Mouse (Mus musculus): ENCODE measurements around the gene Foxn3. TPM values are rescaled to one million over a fixed set of nuclear protein-coding genes. Genes with fewer than 3 reads are reported as not detected.

Gene Foxn3
- polyA plus RNA-seq, 1 experiment from 2014 or later, result 85.9 TPM

GRCm38 (mm10) chr12:99536426-99536825 is 27.0 kb downstream of the Foxn3 start:
- Histone ChIP-seq H3K9ac (no peak overlapping the region), H3K27me3 (replicated peaks) (no peaks in the 10 kb centered on the region), H3K36me3 (replicated peaks) (no peaks in the 10 kb centered on the region), H3K27ac (no peak overlapping the region), H3K4me2 (no peak overlapping the region), H3K4me3 (no peak overlapping the region), H3K4me1 (no peaks in the 10 kb centered on the region), H3K9me3 (no peaks in the 10 kb centered on the region)
- 100% methylated on average over 5 of the region's 5 CpGs for WGBS
- ATAC-seq (replicated peaks), result no peak

DNA sequence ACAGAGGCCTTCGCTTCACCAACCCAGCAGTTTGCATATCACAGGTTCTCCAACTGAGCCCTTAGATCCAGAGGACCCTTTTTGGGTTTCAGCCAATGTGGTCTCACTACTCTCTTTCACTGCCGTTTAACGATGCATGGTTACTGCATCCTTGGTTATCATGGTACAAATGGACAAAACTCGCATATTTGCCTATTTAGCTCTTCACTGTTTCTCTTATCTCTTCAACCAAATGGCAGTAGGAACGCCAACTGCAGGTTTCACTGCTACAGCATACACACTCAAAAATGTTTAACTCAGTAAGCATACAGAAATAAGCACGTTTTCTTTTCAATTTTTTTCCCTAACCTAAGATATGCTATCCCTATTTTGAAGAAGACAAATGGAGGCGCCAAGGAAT is 31.0 kb downstream of the Foxn3 start:
- H3K4me3 ChIP-seq, result no peak overlapping the region
- ATAC-seq (replicated peaks), result no peak
- no peak overlapping the region for H3K4me2 ChIP-seq
- H3K9me3 ChIP-seq, result no peaks in the 10 kb centered on the region
- no peaks in the 10 kb centered on the region for H3K4me1 ChIP-seq
- H3K27me3 ChIP-seq (replicated peaks), result no peaks in the 10 kb centered on the region
- 95% methylated on average over 7 of the region's 7 CpGs for whole genome bisulfite sequencing
- H3K36me3 ChIP-seq (replicated peaks), result no peaks in the 10 kb centered on the region
- no peak overlapping the region for H3K9ac ChIP-seq
- no peak overlapping the region for H3K27ac ChIP-seq

DNA sequence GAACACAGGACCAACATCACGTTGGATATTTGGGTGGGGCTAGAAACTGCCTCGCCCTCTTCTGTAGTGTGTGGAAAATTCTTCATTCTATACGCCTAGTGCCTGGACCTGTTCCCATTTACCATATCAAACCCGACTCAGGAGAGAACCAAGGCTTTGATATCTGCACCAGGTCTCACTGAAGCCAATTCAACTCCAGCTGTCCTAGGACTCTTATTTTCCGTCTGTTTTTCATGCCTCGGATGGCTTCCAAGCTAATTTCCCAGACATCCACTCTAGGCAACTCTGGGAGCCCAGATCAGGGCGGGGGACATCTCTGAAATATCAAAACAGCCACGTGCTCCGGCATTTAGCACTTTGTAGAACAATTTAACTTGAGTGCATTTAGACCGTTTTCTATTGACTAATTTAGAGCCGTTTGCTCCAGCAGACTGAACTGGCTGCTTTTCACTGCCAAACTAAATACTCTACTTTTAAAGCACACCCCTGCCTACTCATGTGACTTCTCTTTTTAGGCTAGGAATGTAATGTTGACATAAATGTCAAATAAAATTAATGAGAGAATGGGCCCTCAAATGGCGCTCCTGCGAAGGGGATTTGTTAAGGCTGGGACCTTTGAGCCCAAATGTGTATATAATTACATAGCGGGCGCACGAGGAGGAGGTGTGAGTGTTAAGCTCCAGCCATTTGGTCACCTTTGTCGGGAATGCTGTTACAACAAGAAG is 33.5 kb downstream of the Foxn3 start:
- H3K4me1 ChIP-seq, result no peaks in the 10 kb centered on the region
- 79% methylated on average over 17 of the region's 17 CpGs for WGBS
- no peak overlapping the region for H3K4me3 ChIP-seq
- H3K36me3 ChIP-seq (replicated peaks), result no peaks in the 10 kb centered on the region
- no peak overlapping the region for H3K27ac ChIP-seq
- H3K9ac ChIP-seq, result no peak overlapping the region
- no peaks in the 10 kb centered on the region for H3K9me3 ChIP-seq
- no peak for ATAC-seq (replicated peaks)
- no peaks in the 10 kb centered on the region for H3K27me3 ChIP-seq (replicated peaks)
- H3K4me2 ChIP-seq, result no peak overlapping the region

DNA sequence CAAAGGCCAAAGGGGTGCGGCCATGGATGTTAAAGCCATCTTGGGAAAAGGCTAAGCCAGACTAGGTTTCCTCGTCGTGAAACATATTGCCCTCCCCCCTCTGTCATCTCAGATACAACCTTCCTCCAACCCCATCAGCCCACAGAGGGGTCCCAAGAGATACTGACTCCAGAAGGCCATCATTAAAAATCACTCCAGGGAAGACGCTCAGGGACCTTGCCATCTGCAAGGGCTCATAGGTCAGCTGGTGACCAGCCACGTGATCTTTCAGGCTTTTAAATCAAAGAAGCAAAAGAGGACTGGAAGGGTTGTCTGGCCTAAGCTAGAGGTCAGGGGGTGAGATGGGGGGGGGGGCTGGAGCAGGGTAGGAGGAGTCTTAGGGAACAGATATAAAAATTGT is 34.4 kb downstream of the Foxn3 start:
- Histone ChIP-seq H3K4me3 (no peak overlapping the region), H3K9ac (no peak overlapping the region), H3K36me3 (replicated peaks) (no peaks in the 10 kb centered on the region), H3K9me3 (no peaks in the 10 kb centered on the region), H3K4me2 (no peak overlapping the region), H3K27me3 (replicated peaks) (no peaks in the 10 kb centered on the region), H3K4me1 (no peaks in the 10 kb centered on the region), H3K27ac (no peak overlapping the region)
- no peak for ATAC-seq (replicated peaks)
- WGBS, result 63% methylated on average over 5 of the region's 5 CpGs

DNA sequence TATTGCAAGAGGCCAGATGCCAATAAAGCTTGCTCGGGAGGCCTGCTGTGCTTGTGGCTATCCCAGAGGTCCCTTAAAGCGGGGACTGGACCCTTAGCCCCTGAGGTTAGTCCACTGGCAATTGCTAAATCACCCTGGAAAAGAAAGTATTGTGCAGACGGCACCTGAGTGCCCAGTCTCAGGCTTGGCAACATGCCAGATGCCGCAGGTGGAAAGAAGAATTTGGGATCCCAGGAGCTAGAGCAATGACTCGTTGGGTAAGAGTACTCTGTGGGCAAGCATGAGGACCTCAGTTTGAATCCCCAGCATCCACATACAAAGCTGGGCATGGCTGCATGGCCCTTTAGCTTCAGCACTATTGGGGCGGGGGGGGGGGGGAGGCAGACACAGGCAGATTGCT is 35.9 kb downstream of the Foxn3 start:
- no peaks in the 10 kb centered on the region for H3K27me3 ChIP-seq (replicated peaks)
- no peak for ATAC-seq (replicated peaks)
- no peaks in the 10 kb centered on the region for H3K9me3 ChIP-seq
- no peaks in the 10 kb centered on the region for H3K36me3 ChIP-seq (replicated peaks)
- H3K27ac ChIP-seq, result no peak overlapping the region
- no peak overlapping the region for H3K4me3 ChIP-seq
- no peaks in the 10 kb centered on the region for H3K4me1 ChIP-seq
- no peak overlapping the region for H3K4me2 ChIP-seq
- 70% methylated on average over 6 of the region's 6 CpGs for WGBS
- H3K9ac ChIP-seq, result no peak overlapping the region

DNA sequence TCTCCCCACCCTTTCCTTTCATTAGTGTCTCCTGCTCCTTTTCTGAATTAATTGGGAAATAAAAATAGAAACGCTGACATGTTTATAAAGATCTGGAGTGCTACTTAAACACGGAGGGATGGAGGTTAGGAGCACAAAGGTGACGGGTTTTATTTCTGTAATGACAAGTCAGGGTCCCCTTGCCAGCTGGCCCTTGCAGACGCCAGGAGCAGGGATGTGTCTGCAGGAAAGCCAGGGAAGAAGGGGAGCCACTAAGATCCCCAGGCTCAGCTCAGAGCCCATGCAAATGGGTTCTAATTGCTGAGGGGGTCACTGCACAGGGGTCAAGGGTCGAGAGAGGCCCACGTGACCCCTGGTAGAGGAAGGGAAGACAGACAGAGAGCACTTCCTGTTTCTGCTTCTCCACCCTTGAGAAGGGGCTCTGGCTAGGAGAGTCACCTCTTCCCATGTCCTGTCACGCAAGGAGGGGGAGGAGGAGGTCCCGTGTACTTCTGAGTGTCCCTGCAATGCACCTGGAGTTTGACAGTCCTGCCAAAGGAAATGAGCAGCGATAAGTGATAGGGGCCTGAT is 36.7 kb downstream of the Foxn3 start:
- ATAC-seq (replicated peaks), result no peak
- Histone ChIP-seq H3K4me3 (no peak overlapping the region), H3K9ac (no peak overlapping the region), H3K4me1 (no peaks in the 10 kb centered on the region), H3K36me3 (replicated peaks) (no peaks in the 10 kb centered on the region), H3K4me2 (no peak overlapping the region), H3K9me3 (no peaks in the 10 kb centered on the region), H3K27ac (no peak overlapping the region), H3K27me3 (replicated peaks) (no peaks in the 10 kb centered on the region)
- 59% methylated on average over 9 of the region's 9 CpGs for WGBS

DNA sequence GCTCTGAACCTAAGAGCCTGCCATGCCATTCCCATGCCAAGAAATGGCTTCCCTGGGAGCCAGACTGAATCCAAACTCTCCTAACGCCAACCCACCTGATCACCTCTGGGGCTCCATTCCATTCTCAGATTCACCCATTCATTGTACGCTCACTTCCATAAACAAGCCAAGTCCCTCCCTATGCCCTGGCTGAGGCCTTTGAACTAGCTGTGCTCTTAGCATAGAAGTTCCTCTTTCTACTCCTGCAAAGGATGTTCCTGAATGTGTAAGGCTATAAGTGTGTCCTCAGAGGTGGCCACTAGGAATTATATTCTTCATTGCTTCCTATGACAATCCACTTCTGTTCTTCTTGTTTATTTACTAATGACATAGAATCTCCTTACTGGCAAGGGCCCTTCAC is 40.5 kb downstream of the Foxn3 start:
- peaks cover 13% of the 10 kb centered on the region for H3K4me1 ChIP-seq
- no peak overlapping the region for H3K4me3 ChIP-seq
- H3K4me2 ChIP-seq, result no peak overlapping the region
- no peak overlapping the region for H3K27ac ChIP-seq
- no peaks in the 10 kb centered on the region for H3K27me3 ChIP-seq (replicated peaks)
- WGBS, result 85% methylated on average over 2 of the region's 2 CpGs
- no peak overlapping the region for H3K9ac ChIP-seq
- no peak for ATAC-seq (replicated peaks)
- no peaks in the 10 kb centered on the region for H3K36me3 ChIP-seq (replicated peaks)
- no peaks in the 10 kb centered on the region for H3K9me3 ChIP-seq

GRCm38 (mm10) chr12:99519862-99520261 is 43.5 kb downstream of the Foxn3 start:
- Histone ChIP-seq H3K9ac (no peak overlapping the region), H3K9me3 (no peaks in the 10 kb centered on the region), H3K27ac (no peak overlapping the region), H3K4me3 (no peak overlapping the region), H3K27me3 (replicated peaks) (no peaks in the 10 kb centered on the region), H3K4me2 (no peak overlapping the region), H3K36me3 (replicated peaks) (no peaks in the 10 kb centered on the region), H3K4me1 (peaks cover 13% of the 10 kb centered on the region)
- no peak for ATAC-seq (replicated peaks)
- 78% methylated on average over 4 of the region's 4 CpGs for WGBS

- Histone ChIP-seq H3K4me3 (no peak overlapping the region), H3K9me3 (no peaks in the 10 kb centered on the region), H3K27ac (peak overlapping the region; percentile 54), H3K4me2 (0 out of 2 replicates have a peak overlapping the region, but pooled peaks have one; percentile 13), H3K4me1 (peaks cover 16% of the 10 kb centered on the region), H3K9ac (no peak overlapping the region), H3K27me3 (replicated peaks) (no peaks in the 10 kb centered on the region), H3K36me3 (replicated peaks) (no peaks in the 10 kb centered on the region)
- WGBS, result 34% methylated on average over 9 of the region's 9 CpGs
- ATAC-seq (replicated peaks), result peak; percentile 58; the same call in 1 of the 2 replicates
These were observed 44.2 kb downstream of the Foxn3 start for GRCm38 (mm10) chr12:99519191-99519614.

DNA sequence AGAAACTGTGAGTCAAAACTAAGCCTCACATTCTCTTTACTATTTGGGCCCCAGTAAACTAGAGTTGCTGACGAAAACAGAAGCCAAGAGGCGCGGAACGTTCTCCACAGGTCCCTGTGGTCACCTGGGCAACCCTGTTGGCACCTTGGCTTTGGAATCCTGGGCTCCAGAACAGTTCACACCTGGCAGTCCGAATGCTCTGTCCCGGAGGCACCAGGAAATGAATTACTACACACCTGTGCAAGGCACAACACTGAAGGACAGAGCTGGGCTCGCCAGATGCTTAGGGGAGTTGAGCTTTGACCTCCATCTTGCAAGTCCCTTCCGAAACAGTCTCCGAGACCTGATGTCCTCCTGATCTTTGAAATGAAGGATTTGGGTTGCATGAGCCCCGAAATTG is 44.7 kb downstream of the Foxn3 start:
- 93% methylated on average over 10 of the region's 10 CpGs for WGBS
- peak; percentile 54; the same call in 1 of the 2 replicates for ATAC-seq (replicated peaks)
- H3K4me2 ChIP-seq, result no peak overlapping the region
- H3K27ac ChIP-seq, result no peak overlapping the region
- H3K27me3 ChIP-seq (replicated peaks), result no peaks in the 10 kb centered on the region
- peaks cover 16% of the 10 kb centered on the region for H3K4me1 ChIP-seq
- H3K9ac ChIP-seq, result no peak overlapping the region
- no peaks in the 10 kb centered on the region for H3K36me3 ChIP-seq (replicated peaks)
- no peak overlapping the region for H3K4me3 ChIP-seq
- H3K9me3 ChIP-seq, result no peaks in the 10 kb centered on the region

DNA sequence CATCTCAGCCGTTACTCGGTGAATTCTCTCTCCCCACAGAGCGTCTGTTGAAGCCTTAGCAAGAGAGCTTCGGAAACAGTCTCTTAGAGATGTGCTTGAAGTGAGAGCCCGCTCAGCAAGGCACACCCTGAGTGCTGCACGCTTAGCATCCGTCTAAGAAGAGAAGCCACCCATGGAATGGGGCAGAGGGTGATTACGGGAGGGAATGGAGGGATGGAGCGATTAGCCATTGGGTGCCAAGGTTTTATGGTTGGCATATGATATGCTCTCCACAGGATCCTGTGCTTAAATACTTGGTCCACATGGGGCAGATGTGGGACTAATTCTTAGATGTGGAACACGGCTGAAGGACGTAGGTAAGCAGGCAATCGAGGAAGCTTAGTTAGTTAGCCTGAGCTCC is 45.3 kb downstream of the Foxn3 start:
- no peak overlapping the region for H3K9ac ChIP-seq
- H3K27me3 ChIP-seq (replicated peaks), result no peaks in the 10 kb centered on the region
- no peak overlapping the region for H3K27ac ChIP-seq
- 91% methylated on average over 12 of the region's 12 CpGs for WGBS
- H3K4me2 ChIP-seq, result no peak overlapping the region
- H3K4me3 ChIP-seq, result no peak overlapping the region
- H3K9me3 ChIP-seq, result no peaks in the 10 kb centered on the region
- no peaks in the 10 kb centered on the region for H3K36me3 ChIP-seq (replicated peaks)
- ATAC-seq (replicated peaks), result no peak
- H3K4me1 ChIP-seq, result peaks cover 16% of the 10 kb centered on the region

- no peak overlapping the region for H3K9ac ChIP-seq
- H3K27me3 ChIP-seq (replicated peaks), result no peaks in the 10 kb centered on the region
- H3K4me1 ChIP-seq, result peaks cover 16% of the 10 kb centered on the region
- WGBS, result 93% methylated on average over 5 of the region's 5 CpGs
- no peak for ATAC-seq (replicated peaks)
- H3K27ac ChIP-seq, result no peak overlapping the region
- no peak overlapping the region for H3K4me3 ChIP-seq
- no peak overlapping the region for H3K4me2 ChIP-seq
- H3K36me3 ChIP-seq (replicated peaks), result no peaks in the 10 kb centered on the region
- no peaks in the 10 kb centered on the region for H3K9me3 ChIP-seq
These were observed 46.1 kb downstream of the Foxn3 start for GRCm38 (mm10) chr12:99517296-99517695.

DNA sequence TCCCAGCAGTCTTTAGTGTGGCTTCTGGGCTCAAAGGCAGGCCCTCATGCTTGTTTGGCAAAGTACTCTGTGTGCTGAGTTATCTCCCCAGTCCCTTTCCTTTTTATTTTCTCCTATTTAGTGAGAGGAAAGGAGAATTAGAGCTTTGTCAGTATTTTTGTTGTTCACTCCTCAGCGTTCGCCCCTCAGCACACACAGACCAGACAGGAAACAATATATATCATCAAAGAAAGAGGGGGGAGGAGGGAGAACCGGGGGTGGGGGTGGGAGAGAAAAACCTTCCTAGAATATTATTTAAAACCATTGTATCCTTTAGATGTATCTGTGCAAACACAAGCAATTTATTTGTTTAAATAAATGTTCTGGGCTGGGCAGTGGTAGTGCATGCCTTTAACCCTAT is 47.9 kb downstream of the Foxn3 start:
- no peak overlapping the region for H3K4me3 ChIP-seq
- H3K27me3 ChIP-seq (replicated peaks), result no peaks in the 10 kb centered on the region

More for the DNA sequence above, 47.9 kb downstream of the Foxn3 start:
- Histone ChIP-seq H3K27ac (no peak overlapping the region), H3K9ac (no peak overlapping the region), H3K36me3 (replicated peaks) (no peaks in the 10 kb centered on the region), H3K9me3 (no peaks in the 10 kb centered on the region), H3K4me2 (no peak overlapping the region), H3K4me1 (peaks cover 23% of the 10 kb centered on the region)
- WGBS, result 84% methylated on average over 3 of the region's 3 CpGs
- ATAC-seq (replicated peaks), result no peak
